Mouse (Mus musculus) right cerebral cortex, postnatal 25 days (tissue): Measurements from ENCODE around the gene Gata2.
"Not testable (repeated sequence)": the region's sequence is repeated elsewhere in the genome, so short reads cannot be mapped to it uniquely, and the experiment has no call there.

Source experiments
- DNase-seq: peaks from one replicate; pipeline ENCODE4 v3.0.0; 2022

Gata2 gene

DNA sequence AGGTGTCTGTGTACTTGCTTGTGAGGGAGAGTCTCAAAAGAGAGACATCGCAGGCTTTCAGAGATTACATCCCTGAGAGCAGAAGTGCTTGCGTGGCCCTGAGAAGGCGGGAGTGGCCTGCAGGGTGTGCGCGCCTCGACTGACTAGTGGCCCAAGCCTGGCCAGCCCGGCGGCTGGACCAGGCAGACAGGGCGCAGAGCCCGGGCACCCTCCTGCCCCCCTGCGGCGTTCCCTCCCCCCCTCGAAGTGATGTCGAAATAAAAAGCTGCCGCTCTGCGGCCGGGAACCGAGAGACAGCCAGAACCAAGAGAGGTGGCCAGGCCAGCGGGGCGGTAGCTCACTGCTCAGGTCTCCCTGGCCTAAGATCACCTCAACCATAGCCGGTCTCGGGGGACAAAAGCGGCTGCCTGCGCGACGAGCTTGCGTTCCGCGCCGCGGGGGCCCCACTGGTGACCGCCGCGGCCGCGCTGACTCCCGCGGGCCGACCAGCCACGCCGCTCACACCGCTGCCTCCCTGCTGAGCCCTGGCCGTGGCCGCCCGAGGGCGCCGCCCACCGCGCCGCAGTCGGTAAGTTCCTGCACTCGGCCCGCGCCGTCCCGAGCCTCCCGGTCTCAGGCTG lies at the start of gene Gata2:
Gene Gata2, plus strand, starts transcription at position 459 of the 620 bp plus-strand sequence.
- no peak for DNase-seq

- no peak for DNase-seq
These were observed 47.9 kb upstream of the Gata2 start for GRCm38 (mm10) chr6:88145793-88146192.

DNA sequence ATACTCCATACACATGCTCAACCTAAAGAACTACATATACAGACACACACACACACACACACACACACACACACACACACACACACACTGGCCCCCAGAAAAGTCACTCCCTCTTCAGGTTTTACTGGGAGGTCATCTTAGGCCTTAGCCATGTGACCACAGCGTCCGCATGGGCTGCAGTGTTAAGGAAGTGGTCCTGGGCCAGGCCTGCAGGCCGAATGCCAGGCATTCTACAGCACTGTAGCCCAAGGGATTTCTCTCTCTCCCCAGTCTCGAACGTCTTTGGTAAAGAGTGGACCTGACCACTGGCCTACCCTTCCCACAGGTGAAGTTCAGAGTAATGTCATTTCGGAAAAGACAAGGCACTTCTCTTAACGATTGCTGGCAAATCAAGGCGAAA lies 47.1 kb upstream of the Gata2 start:
- no peak for DNase-seq

GRCm38 (mm10) chr6:88147411-88148003 lies 46.2 kb upstream of the Gata2 start:
- DNase-seq: no peak

- DNase-seq: no peak
These were observed 42.4 kb upstream of the Gata2 start for GRCm38 (mm10) chr6:88151335-88151734.

GRCm38 (mm10) chr6:88152127-88152705 lies 41.5 kb upstream of the Gata2 start:
- no peak for DNase-seq

DNA sequence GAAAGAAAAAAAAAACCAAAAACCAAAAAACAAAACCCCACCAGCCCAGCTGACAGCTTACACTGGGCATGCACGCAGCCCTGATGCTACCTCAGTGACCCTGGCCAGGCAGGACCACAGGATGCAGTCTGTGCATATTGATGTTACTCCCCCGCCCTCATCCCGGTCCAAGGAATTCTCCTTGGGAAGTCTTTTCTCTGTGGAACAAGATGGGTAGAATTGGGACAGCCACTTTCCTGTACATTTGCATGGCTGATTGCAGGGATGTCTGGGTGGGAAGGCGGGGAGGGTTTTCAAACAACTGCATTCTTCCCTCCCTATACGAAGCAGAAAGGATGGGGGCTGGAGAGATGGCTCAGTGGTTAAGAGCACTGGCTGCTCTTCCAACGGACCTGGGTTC lies 40.7 kb upstream of the Gata2 start:
- no peak for DNase-seq

DNA sequence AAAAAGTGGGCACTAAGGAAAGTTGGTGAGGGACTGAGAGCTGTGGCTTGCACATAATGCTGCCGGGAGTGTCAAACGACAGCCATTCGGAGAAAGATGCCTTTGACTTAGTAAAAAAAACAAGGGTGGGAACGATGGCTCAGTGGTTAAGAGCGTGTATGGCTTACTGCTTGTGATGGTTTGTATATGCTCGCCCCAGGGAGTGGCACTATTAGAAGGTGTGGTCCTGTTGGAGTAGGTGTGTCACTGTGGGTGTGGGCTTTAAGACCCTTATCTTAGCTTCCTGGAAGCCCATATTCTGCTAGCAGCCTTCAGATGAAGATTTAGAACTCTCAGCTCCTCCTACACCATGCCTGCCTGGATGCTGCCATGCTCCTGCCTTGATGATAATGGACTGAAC lies 38.1 kb upstream of the Gata2 start:
- not testable (repeated sequence) for DNase-seq

DNA sequence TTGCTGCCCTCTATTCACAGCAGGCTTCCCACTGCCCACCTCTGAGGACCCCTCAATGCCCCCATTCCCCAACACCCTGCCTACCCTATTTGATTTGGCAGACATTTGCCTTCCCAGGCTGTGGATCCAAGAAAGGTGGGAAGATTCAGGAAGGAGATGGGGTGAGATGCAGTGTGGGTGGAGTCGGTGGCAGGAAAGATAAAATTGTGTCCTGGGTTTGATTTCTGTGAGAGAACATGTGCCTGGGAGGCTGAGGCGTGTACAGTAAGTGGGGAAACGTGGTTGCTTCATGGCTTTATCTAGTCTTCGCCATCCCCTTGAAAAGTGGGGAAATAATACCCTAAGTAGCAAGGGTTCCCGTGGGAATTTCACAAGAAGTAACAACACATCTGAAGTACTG lies 34.9 kb upstream of the Gata2 start:
- DNase-seq: no peak

DNA sequence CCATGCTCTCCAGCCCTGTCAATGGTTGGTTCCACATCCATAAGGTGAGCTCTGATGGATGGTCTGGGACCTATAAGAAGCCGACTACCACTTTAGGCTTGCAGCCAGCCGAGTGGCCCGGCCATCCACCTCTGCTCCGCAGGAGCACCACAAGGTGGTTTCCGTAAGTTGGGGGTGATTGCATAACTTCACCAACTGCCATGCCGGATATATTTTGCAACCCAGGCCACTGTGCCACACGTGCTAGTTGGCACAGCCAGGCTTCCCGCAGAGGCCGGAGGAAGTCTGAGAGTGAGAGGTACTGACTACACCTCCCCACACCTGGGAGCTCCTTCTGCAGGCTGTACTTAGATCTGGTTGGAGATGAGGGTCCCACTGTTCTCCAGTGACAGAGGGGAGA lies 27.6 kb upstream of the Gata2 start:
- no peak for DNase-seq

GRCm38 (mm10) chr6:88174191-88174590 lies 19.5 kb upstream of the Gata2 start:
- DNase-seq: no peak

DNA sequence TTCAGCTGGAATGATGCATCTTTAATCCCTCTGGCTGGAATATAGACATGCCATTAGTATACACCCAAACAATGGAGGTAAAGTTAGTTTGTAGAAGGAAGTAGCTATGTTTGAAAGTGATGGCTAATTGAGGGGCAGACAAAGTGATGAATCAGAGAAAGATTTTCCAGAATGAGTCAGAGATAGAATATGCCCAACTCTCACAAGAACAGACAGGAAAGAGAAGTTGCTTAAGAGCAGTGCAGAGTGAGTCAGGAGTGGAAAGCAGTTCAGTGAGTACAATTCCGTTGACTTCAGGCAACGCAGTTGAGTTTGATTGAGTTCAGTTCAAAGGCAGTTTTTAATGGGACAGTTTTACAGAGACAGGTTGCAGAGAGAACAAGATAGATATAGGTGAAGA lies 19.0 kb upstream of the Gata2 start:
- DNase-seq: no peak

GRCm38 (mm10) chr6:88184671-88185070 lies 9.0 kb upstream of the Gata2 start:
- no peak for DNase-seq

DNA sequence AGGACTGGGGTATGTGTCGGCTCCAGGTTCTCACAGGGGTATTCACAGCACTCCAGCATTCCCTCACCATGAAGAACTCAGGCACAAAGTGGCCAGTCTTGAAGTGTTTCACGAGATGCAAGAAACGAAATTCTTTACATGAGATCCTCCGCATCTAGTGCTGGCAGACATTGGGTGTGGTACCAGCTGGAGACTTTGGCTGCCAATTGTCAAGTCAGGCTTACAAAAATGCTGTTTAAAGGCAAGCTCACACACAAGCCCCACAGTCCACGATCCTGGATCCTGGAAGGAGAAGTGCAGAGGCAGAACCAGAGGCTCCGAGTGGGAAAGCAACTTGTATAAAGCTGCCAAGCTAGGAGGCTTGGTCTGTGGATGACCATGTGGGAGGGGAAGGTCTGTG lies 5.5 kb upstream of the Gata2 start:
- DNase-seq: no peak

DNA sequence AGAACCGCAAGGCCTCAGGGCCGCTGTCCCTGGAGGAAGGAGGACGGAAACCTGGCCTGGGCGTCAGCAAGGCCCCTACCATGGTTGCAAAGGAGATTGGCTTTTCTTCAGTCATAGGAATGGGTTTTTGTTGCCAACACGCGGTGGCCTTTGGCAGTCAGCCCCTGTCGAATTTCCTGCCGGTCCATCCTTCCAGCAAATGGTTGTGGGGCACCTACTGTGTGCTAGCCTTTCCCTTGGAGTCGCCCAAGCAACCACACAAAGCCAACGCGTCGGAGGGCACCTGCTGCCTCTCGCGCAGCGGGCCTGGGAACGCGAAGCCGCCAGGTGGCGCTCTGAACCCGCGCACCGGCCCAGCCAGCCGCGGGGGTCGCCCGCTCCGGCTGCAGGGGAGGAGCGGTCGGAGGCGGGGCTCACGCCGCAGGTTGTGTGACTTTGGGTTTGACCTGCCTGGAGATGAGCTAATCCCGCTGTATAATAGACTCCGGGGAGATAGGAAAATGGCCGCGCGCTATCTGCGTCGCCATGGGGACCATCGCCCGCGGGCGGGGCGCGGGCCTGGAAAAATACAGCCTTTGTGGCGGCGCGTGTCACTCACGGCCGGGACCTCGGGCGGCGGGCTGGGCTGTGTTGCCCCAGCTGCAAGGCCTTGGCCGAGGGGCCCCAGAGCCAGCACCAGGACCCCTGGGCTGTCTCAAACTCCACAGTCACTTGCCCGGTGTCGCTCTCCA lies 4.2 kb upstream of the Gata2 start:
- peak; percentile 73 for DNase-seq

GRCm38 (mm10) chr6:88190043-88190309 lies 3.7 kb upstream of the Gata2 start:
- no peak for DNase-seq

DNA sequence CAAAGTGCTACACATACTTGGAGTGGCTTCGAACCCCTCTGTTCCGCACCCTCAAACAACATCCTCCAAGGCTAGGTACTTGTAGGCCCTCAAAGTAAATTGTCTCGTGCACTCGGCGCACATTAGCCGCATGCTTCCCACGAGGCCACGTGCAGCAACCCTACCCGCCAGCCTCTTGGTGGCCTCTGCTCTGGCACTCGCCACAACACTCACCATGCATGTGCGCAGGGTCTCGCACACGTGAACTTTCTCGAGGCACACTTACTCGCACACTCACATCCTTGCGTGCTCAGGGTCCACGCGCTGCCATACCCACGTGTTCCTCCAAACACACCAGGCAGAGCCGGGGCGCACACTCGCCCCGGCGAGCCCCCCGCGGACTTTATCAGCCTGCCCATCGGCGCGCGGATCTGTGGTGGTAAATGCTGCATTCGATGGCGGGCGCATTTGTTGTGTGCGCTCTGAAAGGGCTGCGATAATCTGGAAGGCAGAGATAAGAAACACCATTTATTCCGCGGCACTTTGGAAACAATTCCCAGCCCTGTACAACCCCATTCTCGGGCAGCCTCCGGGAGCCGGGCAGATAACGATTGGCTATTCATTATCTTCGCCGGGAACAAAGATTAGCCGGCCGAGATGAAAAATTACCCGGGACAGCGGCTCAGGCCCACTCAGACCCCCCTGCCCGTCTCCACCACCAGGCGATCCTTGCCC lies 3.2 kb upstream of the Gata2 start:
- no peak for DNase-seq

- DNase-seq: no peak
These were observed 2.7 kb upstream of the Gata2 start for GRCm38 (mm10) chr6:88191024-88191365.

GRCm38 (mm10) chr6:88191411-88192070 lies 2.1 kb upstream of the Gata2 start:
- no peak for DNase-seq

GRCm38 (mm10) chr6:88192756-88193155 lies 935 bp upstream of the Gata2 start:
- DNase-seq: no peak

DNA sequence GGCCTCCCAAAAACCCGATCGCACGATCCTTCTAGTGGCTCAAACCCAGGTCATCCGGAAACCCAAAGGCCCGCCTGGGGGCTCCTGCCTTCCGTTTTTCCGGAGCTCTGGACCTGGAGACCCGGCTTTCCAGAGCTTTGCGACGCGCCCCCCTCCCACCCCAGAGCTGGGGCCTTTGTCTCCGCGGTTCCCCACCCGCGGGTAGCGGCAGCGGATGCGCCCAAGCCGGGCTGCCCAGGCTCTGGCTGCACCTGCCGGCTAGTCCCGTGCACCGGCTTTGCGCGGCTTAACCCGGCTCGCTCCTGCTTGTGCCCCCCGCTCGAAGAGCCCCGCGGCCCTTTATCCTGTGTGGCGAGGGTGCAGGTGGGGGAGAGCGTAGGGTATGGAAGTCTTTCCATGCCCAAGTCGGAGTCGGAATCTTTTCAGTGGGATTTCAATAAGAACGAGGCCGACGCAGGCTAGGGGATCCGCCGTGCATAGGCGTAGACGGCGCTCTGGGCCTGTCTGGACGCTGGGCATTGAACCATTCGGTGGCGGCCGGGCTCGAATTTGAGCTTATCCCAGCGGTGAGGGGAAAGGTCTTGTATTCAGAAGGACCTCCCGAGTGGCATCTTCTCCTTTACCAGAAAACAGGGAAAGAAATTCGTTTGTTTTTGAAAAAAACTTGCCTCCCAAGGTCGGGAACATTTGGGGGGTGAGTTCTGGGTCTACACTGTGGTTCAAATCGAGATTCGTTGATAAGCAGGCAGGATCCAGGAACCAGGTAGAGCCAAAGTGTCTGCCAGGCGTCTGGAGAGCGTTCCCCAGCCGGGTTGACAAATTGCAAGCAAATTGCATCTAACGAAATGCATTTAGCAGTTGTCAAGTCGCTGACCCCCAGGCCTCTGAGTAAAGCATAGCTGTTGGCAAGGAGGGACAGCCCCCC lies 624 bp downstream of the Gata2 start:
- DNase-seq: no peak

GRCm38 (mm10) chr6:88194978-88195325 lies 1.3 kb downstream of the Gata2 start:
- no peak for DNase-seq
